Mouse (Mus musculus) neural tube, embryonic 14.5 days (tissue): ENCODE results near the gene Fxyd4. TPM values are rescaled to one million over a fixed set of nuclear protein-coding genes. Genes with fewer than 3 reads are reported as not detected.

ENCODE experiments used
- ATAC-seq: fragments of 200-750 bp; cut with Nextera tagmentation; 2 replicates; pipeline ENCODE4 v1.8.0; 2017; ENCODE audit warnings: low read depth, mild to moderate bottlenecking, moderate TSS enrichment, moderate library complexity
- H3K27ac ChIP-seq: fragments of 300-500 bp; sonication (generic); 2 replicates; pipeline ENCODE4 v1.5.1; 2014; ENCODE audit warnings: low read depth, mild to moderate bottlenecking, control low read depth, low read length, moderate library complexity, mixed read lengths
- H3K27me3 ChIP-seq: fragments of 300-500 bp; sonication (generic); 2 replicates; pipeline ENCODE4 v1.6.1; 2014; ENCODE audit warnings: low read length; ENCODE audit not compliant: control insufficient read depth, insufficient read depth
- H3K36me3 ChIP-seq: fragments of 300-500 bp; sonication (generic); 2 replicates; pipeline ENCODE4 v1.6.1; 2014; ENCODE audit warnings: low read length, mixed read lengths; ENCODE audit not compliant: control insufficient read depth, insufficient read depth
- H3K4me1 ChIP-seq: fragments of 300-500 bp; sonication (generic); 2 replicates; pipeline ENCODE4 v1.6.1; 2014; ENCODE audit warnings: low read length; ENCODE audit not compliant: control insufficient read depth, insufficient read depth
- H3K4me2 ChIP-seq: fragments of 300-500 bp; sonication (generic); 2 replicates; pipeline ENCODE4 v1.6.1; 2014; ENCODE audit warnings: mild to moderate bottlenecking, low read depth, low read length, control low read depth
- H3K4me3 ChIP-seq: fragments of 300-500 bp; sonication (generic); 2 replicates; pipeline ENCODE4 v1.5.1; 2014; ENCODE audit warnings: low read depth, low read length, control low read depth, mixed read lengths
- H3K9ac ChIP-seq: fragments of 300-500 bp; sonication (generic); replicated peaks from 2 replicates; pipeline ENCODE4 v1.6.1; 2014; ENCODE audit warnings: low read depth, mild to moderate bottlenecking, control low read depth, low read length, mixed read lengths
- H3K9me3 ChIP-seq: fragments of 300-500 bp; sonication (generic); 2 replicates; pipeline ENCODE4 v1.6.1; 2016; ENCODE audit warnings: low read length; ENCODE audit not compliant: control insufficient read depth
- whole genome bisulfite sequencing: fragments of 180-500 bp; shearing (Covaris S2); extraction: QIAGEN DNeasy Blood & Tissue Kit; methylation state at CpG from one replicate; pipeline ENCODE4 v1.1.7; 2014; 5-methylcytosine and 5-hydroxymethylcytosine counted together
- microRNA-seq: library from miRNA; unstranded; fragments of <30 nt; microRNA quantifications from one replicate; pipeline ENCODE4, GENCODE M21; 2016
- polyA plus RNA-seq: library from polyadenylated mRNA; unstranded; fragments of >200 nt; fragmentation: Nextera tagmentation; extraction: Ambion mirVana; gene quantifications from 2 replicates; pipeline ENCODE4 v1.2.1, GENCODE M21; 2014

Fxyd4 gene
- polyA plus RNA-seq, 1 experiment from 2014 or later, result 4.0 TPM

GRCm38 (mm10) chr6:117888032-117888431, 49.5 kb downstream of the Fxyd4 start:
- Histone ChIP-seq H3K4me1 (no peaks in the 10 kb centered on the region), H3K4me3 (no peak overlapping the region), H3K9ac (no peak overlapping the region), H3K27me3 (no peaks in the 10 kb centered on the region), H3K9me3 (no peaks in the 10 kb centered on the region), H3K4me2 (no peak overlapping the region), H3K27ac (no peak overlapping the region), H3K36me3 (no peaks in the 10 kb centered on the region)
- WGBS, result 58% methylated on average over 1 of the region's 1 CpGs
- no peak for ATAC-seq

GRCm38 (mm10) chr6:117885943-117886342, 51.5 kb downstream of the Fxyd4 start:
- H3K27me3 ChIP-seq, result no peaks in the 10 kb centered on the region
- no peak overlapping the region for H3K4me2 ChIP-seq
- no peaks in the 10 kb centered on the region for H3K9me3 ChIP-seq
- no peak for ATAC-seq
- H3K36me3 ChIP-seq, result no peaks in the 10 kb centered on the region
- H3K4me1 ChIP-seq, result no peaks in the 10 kb centered on the region
- no peak overlapping the region for H3K4me3 ChIP-seq
- 89% methylated on average over 2 of the region's 2 CpGs for WGBS
- H3K27ac ChIP-seq, result no peak overlapping the region
- H3K9ac ChIP-seq, result no peak overlapping the region

Small RNAs within 50 kb of the gene (microRNA-seq; reads per million reads assigned to microRNA genes)
- gene Gm25535, result not detected

Other genes starting within 250 kb of the Fxyd4 start
- 147 and 150 TPM in 2 replicates for gene Zfp637, start 96.5 kb downstream of the Fxyd4 start, polyA plus RNA-seq
- gene Zfp239, start 75.6 kb downstream of the Fxyd4 start, polyA plus RNA-seq, result 13.3 and 14.9 TPM in 2 replicates
- 187 and 245 TPM in 2 replicates for gene Hnrnpf, start 37.4 kb downstream of the Fxyd4 start, polyA plus RNA-seq
- 1.4 and 1.6 TPM in 2 replicates for gene Rasgef1a, start 73.7 kb upstream of the Fxyd4 start, polyA plus RNA-seq
- gene Csgalnact2, start 201.4 kb upstream of the Fxyd4 start, polyA plus RNA-seq, result 12.6 and 13.2 TPM in 2 replicates